Mouse (Mus musculus): Measurements from ENCODE around the gene Sdk1. TPM values are rescaled to one million over a fixed set of nuclear protein-coding genes. Genes with fewer than 3 reads are reported as not detected.

Gene Sdk1
- polyA plus RNA-seq, 1 experiment = 0.55 TPM

DNA sequence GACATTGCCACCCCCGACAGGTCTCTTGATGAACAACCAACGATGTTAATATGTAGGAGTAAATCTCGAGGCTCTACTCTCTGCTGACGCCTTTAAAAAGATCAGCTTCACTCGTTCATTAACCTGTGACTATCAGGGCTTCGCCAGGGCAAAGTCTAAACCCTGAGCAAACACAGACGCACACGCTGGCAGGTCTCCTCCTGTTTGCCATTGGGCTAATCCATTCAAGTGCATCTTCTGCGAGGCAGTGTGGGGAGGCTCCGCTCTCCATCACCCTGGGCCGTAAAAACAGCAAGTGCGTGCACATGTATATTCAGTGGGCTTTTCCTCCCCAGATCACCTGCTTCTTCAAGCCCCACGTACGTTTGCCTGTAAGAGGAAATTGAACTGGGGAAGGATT is 940.6 kb downstream of the Sdk1 start:
- no peak overlapping the region for H3K4me3 ChIP-seq (ENCODE audit: insufficient read depth, low read length)
- no peaks in the 10 kb centered on the region for H3K4me1 ChIP-seq (ENCODE audit: control insufficient read depth, insufficient read depth, low read length)
- TF ChIP-seq CTCF (IDR thresholded peaks at IDR 0.05; ENCODE audit: low read depth, low read length) (no peak), POLR2A (IDR thresholded peaks at IDR 0.05; ENCODE audit: borderline replicate concordance, low read depth, low read length) (no peak)
- no peak overlapping the region for H3K27ac ChIP-seq (ENCODE audit: insufficient read depth, low read depth, low read length)

DNA sequence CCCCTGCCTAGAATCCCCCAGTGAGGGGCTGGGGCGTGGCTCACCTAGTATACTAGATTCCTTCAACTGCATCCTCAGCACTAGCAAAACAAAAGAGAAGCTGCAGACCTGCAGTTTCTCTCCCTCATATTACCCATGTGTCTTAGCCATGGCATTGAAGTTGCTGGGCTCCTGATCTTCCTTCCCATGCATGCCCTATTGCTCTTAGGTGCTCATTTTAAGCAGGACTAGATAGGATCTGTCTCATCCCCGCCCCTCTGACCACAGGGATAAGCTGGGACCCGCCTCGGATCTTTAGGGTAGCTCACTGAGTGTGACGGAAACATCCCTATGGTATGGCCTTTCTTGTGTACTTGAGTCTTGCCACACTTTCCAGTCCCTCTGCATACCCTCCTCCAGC is 947.5 kb downstream of the Sdk1 start:
- Histone ChIP-seq H3K4me1 (ENCODE audit: control insufficient read depth, insufficient read depth, low read length) (no peaks in the 10 kb centered on the region), H3K27ac (ENCODE audit: insufficient read depth, low read depth, low read length) (no peak overlapping the region), H3K4me3 (ENCODE audit: insufficient read depth, low read length) (no peak overlapping the region)
- TF ChIP-seq POLR2A (IDR thresholded peaks at IDR 0.05; ENCODE audit: borderline replicate concordance, low read depth, low read length) = no peak
- TF ChIP-seq CTCF (IDR thresholded peaks at IDR 0.05; ENCODE audit: low read depth, low read length) = no peak

DNA sequence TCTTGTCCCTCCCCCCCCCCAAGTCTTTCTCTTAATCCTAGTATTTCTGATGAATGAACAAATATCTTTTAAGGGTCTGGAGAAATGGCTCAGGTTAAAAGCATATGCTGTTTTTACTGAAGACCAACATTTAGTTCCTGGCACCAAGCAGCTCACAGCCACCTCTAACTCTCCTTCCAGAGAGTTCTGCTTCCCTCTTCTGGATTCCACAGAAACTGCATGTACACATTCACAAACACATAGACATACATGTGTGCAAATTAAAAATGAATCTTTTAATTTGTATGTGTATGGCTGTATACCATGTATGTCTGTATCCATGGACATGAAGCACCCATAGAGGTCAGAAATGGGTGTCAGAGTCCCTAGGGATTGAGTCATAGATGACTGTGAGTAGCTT is 968.6 kb downstream of the Sdk1 start:
- H3K4me3 ChIP-seq (ENCODE audit: insufficient read depth, low read length) = no peak overlapping the region
- no peaks in the 10 kb centered on the region for H3K4me1 ChIP-seq (ENCODE audit: control insufficient read depth, insufficient read depth, low read length)
- no peak for TF ChIP-seq CTCF (IDR thresholded peaks at IDR 0.05; ENCODE audit: low read depth, low read length)
- TF ChIP-seq POLR2A (IDR thresholded peaks at IDR 0.05; ENCODE audit: borderline replicate concordance, low read depth, low read length) = no peak
- H3K27ac ChIP-seq (ENCODE audit: insufficient read depth, low read depth, low read length) = no peak overlapping the region

DNA sequence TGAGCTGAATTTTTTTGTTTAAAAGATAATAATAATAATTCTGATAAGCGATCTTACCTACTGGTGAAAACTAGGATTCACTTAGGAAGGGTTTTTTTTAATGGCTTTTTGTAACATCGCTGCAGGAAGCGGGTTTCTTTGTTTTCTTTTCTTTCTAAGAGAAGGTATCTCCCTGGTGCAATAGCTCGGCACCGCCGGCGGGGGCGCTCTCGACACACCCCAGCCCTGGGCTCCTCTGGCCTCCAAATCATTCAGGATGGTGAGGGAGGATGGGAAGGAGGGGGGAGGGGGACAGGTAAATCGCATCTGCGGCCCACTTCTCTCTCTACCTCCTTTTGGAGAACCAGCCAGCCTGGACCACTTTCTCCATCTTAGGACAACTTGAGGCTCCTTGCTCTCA is 971.0 kb downstream of the Sdk1 start:
- no peaks in the 10 kb centered on the region for H3K4me1 ChIP-seq (ENCODE audit: control insufficient read depth, insufficient read depth, low read length)
- no peak overlapping the region for H3K27ac ChIP-seq (ENCODE audit: insufficient read depth, low read depth, low read length)
- TF ChIP-seq CTCF (IDR thresholded peaks at IDR 0.05; ENCODE audit: low read depth, low read length) (no peak), POLR2A (IDR thresholded peaks at IDR 0.05; ENCODE audit: borderline replicate concordance, low read depth, low read length) (no peak)

DNA sequence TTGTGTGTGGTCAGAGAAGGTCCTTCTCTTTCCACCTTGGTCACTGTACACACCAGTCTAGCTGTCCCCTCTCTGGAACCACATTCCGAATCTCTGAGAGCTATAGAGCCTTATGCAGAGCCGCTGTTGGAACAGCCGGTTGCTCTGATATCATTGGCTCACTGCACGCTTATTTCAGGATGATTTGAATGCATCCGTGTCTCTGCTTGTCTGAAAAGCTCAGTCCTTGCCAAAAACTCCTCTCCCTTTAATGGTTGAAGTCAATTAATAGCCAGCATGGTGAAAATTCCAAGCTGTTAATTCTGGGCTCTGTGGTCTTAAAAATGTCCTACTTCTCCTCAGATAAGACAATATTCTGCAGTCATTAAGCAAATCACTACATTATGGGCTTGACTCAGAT is 974.7 kb downstream of the Sdk1 start:
- TF ChIP-seq POLR2A (IDR thresholded peaks at IDR 0.05; ENCODE audit: borderline replicate concordance, low read depth, low read length) (no peak), CTCF (IDR thresholded peaks at IDR 0.05; ENCODE audit: low read depth, low read length) (no peak)
- Histone ChIP-seq H3K4me1 (ENCODE audit: control insufficient read depth, insufficient read depth, low read length) (no peaks in the 10 kb centered on the region), H3K27ac (ENCODE audit: insufficient read depth, low read depth, low read length) (no peak overlapping the region), H3K4me3 (ENCODE audit: insufficient read depth, low read length) (no peak overlapping the region)

More for the DNA sequence above, 971.0 kb downstream of the Sdk1 start:
- no peak overlapping the region for H3K4me3 ChIP-seq (ENCODE audit: insufficient read depth, low read length)

DNA sequence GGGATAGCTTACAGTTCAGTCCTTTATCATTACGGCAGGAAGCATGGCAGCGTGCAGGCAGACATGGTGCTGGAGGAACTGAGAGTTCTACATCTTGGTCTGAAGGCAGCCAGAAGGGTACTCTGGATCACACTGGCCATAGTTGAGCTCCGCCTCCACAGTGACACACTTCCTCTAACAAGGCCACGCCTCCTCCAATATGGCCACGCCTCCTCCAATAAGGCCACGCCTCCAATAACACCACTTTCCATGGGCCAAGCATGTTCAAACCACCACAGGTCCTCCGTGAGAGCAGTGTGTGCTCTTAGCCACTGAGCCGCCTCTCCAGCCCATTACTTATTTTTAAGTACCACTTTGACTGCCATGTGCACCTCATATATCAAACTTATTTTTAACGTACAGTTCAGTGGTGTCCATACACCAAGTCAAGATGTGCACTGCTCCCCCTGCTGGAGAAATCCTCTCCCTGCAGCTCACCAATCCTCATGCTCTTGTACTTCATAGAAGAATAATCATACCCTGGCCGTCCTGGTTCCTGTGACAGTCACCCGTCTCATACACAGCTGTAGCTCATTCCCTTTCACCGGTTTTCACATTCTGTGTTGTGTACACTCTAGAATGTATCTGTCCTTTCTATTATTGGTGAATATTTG is 979.7 kb downstream of the Sdk1 start:
- Histone ChIP-seq H3K4me1 (ENCODE audit: control insufficient read depth, insufficient read depth, low read length) (no peaks in the 10 kb centered on the region), H3K27ac (ENCODE audit: insufficient read depth, low read depth, low read length) (no peak overlapping the region), H3K4me3 (ENCODE audit: insufficient read depth, low read length) (no peak overlapping the region)
- no peak for TF ChIP-seq CTCF (IDR thresholded peaks at IDR 0.05; ENCODE audit: low read depth, low read length)

DNA sequence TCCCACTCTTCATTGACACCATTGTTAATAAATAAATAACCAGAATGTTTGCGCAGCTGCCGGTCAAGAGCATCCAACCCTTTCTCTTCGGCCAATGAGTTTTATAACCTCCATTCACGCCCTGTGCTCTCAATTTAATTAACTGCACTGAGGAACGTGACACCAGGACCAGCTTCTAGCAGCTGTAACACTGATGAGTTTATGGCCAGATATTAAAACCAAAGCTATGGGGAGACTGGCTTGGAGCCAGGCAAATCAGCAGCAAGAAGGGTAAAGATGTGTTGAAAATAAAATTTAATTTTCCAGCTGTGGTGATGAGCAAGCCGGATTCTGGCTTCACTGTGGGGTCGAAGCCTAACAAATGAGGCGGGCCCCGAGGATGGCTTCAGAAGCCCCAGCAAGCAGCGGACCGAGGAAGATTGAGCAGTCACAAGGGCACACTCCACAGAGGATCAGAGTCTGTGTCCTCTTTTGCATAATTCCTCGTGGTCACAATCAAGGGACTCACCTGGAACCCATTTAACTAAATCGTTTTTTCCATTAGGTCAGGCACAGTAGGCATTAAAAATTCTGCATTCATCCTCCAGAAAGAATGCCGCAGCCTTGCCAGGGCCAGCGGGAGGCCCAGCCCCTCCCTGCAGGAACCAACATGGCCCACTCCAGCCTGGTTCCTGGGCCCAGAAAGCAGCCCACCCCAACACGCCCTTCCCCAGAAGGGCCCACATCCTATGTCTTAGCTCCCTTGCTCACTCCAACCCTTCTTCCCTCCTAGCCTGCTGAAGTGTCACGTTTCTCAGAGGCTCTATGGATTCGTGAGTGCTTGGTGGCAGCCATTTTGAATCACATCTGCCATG is 987.9 kb downstream of the Sdk1 start:
- TF ChIP-seq POLR2A (IDR thresholded peaks at IDR 0.05; ENCODE audit: borderline replicate concordance, low read depth, low read length) = no peak
- H3K27ac ChIP-seq (ENCODE audit: insufficient read depth, low read depth, low read length) = no peak overlapping the region
- no peaks in the 10 kb centered on the region for H3K4me1 ChIP-seq (ENCODE audit: control insufficient read depth, insufficient read depth, low read length)
- no peak overlapping the region for H3K4me3 ChIP-seq (ENCODE audit: insufficient read depth, low read length)

DNA sequence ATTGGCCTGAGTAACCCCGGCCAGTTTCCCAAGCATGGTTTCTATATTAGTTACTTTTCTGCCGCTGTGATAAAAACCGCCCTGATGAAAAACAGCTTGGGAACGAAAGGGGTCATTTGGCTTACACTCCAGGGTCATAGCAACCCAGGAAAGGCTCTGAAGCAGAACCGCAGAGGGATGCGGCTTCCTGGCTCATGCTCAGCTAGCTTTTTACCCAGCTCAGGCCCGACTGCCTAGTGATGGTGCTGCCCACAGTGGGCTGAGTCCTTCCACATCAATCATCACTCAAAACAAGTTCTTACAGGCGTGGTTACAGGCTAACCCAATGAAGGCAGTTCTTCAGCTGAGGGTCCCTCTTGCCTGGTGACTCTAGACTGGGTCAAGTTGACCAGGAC is 988.5 kb downstream of the Sdk1 start:
- Histone ChIP-seq H3K4me1 (ENCODE audit: control insufficient read depth, insufficient read depth, low read length) (no peaks in the 10 kb centered on the region), H3K4me3 (ENCODE audit: insufficient read depth, low read length) (no peak overlapping the region), H3K27ac (ENCODE audit: insufficient read depth, low read depth, low read length) (no peak overlapping the region)
- TF ChIP-seq POLR2A (IDR thresholded peaks at IDR 0.05; ENCODE audit: borderline replicate concordance, low read depth, low read length) (no peak), CTCF (IDR thresholded peaks at IDR 0.05; ENCODE audit: low read depth, low read length) (no peak)

DNA sequence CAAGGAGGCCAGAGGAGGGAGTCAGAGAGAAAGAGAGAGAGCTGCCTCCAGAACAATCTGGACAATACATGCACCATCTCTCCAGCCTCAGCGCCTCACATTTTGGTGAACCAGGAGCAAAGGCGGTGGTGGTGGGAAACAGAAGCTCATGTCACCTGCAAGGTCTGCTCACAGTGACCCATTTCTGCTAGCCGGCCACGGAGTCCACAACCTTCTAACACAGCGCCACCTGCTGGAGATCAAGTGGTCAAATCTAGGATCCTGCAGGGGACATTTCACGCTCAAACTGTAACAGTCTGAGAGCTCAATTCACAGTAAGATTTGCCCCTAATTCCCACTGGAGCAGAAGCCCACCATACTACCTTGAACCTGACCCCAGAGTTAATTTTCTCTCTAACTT is 999.0 kb downstream of the Sdk1 start:
- H3K27ac ChIP-seq (ENCODE audit: insufficient read depth, low read depth, low read length) = no peak overlapping the region
- no peaks in the 10 kb centered on the region for H3K4me1 ChIP-seq (ENCODE audit: control insufficient read depth, insufficient read depth, low read length)
- H3K4me3 ChIP-seq (ENCODE audit: insufficient read depth, low read length) = no peak overlapping the region
- TF ChIP-seq POLR2A (IDR thresholded peaks at IDR 0.05; ENCODE audit: borderline replicate concordance, low read depth, low read length) = no peak
- no peak for TF ChIP-seq CTCF (IDR thresholded peaks at IDR 0.05; ENCODE audit: low read depth, low read length)

DNA sequence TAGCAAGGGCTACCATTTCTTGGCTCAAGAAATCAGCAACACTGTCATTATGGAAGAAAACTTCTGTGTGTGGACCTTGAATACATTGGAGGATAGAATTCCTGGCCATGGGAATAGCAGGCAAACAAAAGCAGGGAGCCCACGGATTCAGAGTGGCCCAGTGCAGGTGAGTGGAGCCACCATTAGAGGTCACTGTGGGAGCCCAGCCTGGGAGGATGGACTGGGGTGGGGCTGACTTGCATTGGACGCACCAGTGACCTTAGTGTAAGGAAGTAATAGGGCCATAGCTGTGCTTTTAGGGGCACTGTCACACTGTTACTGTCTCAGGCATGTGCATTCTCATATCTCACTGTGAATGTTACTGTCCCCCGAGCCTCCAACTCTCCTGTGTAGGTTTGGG is 1001.3 kb downstream of the Sdk1 start:
- Histone ChIP-seq H3K4me1 (ENCODE audit: control insufficient read depth, insufficient read depth, low read length) (no peaks in the 10 kb centered on the region), H3K4me3 (ENCODE audit: insufficient read depth, low read length) (no peak overlapping the region), H3K27ac (ENCODE audit: insufficient read depth, low read depth, low read length) (no peak overlapping the region)
- no peak for TF ChIP-seq POLR2A (IDR thresholded peaks at IDR 0.05; ENCODE audit: borderline replicate concordance, low read depth, low read length)
- TF ChIP-seq CTCF (IDR thresholded peaks at IDR 0.05; ENCODE audit: low read depth, low read length) = no peak

Measured in bone marrow macrophage, adult 2 months (primary cell).